Mouse (Mus musculus): ENCODE measurements around the gene Cd68.

The Cd68 gene

DNA sequence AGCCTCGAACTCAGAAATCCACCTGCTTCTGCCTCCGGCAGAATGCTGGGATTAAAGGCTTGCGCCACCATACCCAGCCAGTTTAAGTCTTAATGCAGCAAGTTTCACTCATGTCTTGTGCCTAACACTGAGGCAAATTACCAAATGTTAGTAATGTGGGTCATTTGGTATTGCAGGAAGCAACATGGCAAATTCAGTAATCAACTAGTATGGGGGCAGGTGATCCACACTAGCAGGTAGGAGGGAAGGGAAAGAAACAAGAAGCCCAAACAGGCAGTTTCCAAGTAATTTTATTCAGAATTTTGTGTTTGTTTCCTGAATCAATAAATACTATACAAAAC lies 682 bp upstream of the Cd68 start:
- ChIA-PET POLR2A (interaction anchor here (0.5 to 17.2 kb wide), 75 partner anchors 9 to 593 kb away, joined by 3 to 592 read pairs (median 5); partner anchors contain the start of genes Sox15 (in 4 of the 4), Fxr2 (in 3 of the 4), Senp3 (in 2 of the 4) and Tnfsf13 (in 2 of the 4)), CTCF (interaction anchor here in 3 of 4 experiments (0.7 to 2.6 kb wide), 5 partner anchors 9 to 38 kb away, joined by 4 to 31 read pairs (median 4); partner anchors contain the start of genes Sox15 (in 2 of the 3) and Fxr2 (in 1 of the 3))

DNA sequence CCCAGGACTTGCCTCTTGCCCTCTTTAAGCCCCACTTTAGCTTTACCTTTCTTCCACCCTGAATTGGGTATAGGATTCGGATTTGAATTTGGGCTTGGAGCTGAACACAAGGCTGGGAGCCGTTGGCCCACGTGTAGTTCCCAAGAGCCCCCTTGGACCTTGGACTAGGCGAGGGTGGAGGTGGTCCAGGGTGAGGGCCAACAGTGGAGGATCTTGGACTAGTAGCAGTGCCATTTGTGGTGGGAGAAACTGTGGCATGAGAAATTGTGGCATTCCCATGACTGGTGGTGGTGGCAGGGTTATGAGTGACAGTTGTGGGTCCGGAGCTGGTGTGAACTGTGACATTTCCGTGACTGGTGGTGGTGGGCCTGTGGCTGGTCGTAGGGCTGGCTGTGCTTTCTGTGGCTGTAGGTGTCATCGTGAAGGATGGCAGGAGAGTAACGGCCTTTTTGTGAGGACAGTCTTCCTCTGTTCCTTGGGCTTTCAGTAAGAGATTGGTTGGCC lies 444 bp downstream of the Cd68 start:
- ChIA-PET POLR2A (interaction anchor here (0.6 to 17.2 kb wide), 81 partner anchors 7 to 592 kb away, joined by 3 to 592 read pairs (median 5); partner anchors contain the start of genes Sox15 (in 4 of the 4), Fxr2 (in 3 of the 4), Senp3 (in 3 of the 4) and Trp53 (in 3 of the 4)), CTCF (interaction anchor here in 3 of 4 experiments (0.7 to 2.6 kb wide), 6 partner anchors 8 to 47 kb away, joined by 3 to 31 read pairs (median 5); partner anchors contain the start of genes Sox15 (in 2 of the 3) and Fxr2 (in 1 of the 3))

DNA sequence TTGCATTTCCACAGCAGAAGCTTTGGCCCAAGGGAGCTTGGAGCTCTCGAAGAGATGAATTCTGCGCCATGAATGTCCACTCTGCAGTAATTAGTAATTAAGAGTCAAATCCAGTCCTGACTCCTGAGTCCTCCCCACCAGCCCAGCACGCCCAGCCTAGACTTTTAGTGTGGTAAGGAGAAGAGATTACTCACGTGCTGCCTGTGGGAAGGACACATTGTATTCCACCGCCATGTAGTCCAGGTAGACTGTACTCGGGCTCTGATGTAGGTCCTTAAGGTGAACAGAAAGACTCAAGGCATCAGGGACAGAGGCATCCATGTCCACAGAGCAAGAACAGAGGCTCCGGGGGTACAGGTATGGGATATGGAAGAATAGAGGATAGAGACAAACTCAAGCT lies 1.1 kb downstream of the Cd68 start:
- ChIA-PET CTCF (interaction anchor here in 2 of 4 experiments (0.6 to 2.6 kb wide), 3 partner anchors 7 to 233 kb away, joined by 3 to 31 read pairs (median 3); partner anchors contain the start of gene Sox15 (in 1 of the 2)), POLR2A (interaction anchor here (1.2 to 17.2 kb wide), 31 partner anchors 8 to 251 kb away, joined by 3 to 592 read pairs (median 12); partner anchors contain the start of genes Senp3 (in 3 of the 4), Sox15 (in 3 of the 4), Trp53 (in 3 of the 4) and Wrap53 (in 3 of the 4))

DNA sequence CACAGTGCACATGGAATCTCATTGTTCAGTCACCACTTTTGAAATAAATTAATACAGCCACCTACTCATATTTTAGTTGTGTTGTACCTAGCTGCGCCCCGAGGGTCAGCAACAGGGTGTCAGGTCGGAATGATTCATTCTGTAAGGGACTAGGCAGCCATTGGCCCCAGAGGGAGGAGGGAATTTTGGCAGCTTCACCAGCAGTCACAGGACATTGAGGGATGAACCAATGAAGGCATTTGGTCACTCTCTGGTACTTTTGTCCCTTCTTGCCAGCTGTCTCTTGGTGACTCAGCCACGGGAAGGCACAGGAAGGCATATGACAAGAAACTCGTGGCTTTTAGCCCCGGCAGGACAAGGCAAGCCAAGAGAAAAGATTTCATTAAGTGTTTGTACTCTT lies 2.2 kb downstream of the Cd68 start:
- ChIA-PET POLR2A (interaction anchor here in 3 of 4 experiments (0.8 to 17.2 kb wide), 13 partner anchors 9 to 91 kb away, joined by 3 to 592 read pairs (median 34); partner anchors contain the start of genes Senp3 (in 3 of the 3), Eif4a1 (in 2 of the 3), Sox15 (in 2 of the 3) and Tnfsf13 (in 1 of the 3)), CTCF (interaction anchor here in 1 of 4 experiments (0.6 kb wide), 1 partner anchor 45 kb away, joined by 3 read pairs; no protein-coding TSS in a partner anchor)

DNA sequence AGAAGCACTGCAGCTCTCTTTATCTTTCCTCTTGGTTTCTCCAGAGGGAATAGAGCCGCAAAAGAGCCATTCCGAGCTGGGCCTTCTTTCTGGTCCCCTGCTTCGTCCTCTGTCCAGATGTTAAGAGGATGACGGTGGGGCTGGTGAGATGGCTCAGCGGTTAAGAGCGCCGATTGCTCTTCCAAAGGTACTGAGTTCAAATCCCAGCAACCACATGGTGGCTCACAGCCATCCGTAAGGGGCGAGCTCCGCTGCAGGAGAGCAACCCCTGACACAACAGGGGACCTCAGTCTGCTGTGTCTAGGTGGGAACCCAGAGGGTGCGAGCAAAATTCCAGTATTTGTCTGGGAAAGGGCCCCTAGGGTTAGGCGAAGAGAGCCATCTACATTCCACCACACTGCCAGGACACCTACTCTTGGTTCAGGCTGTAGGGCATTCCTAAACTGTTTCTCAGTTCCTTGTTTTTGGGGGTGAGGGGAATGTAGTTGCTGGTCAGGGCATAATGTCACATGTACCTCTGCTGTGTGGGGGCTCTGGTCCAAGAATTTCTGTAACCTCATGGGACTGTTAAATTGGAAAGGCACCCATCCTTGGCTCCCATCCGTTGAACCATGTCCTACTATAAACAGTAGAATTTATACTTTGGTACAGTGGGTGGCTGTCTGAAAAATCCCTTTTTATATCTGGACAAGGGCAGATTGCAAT lies 2.8 kb downstream of the Cd68 start:
- ChIA-PET CTCF (interaction anchor here (0.6 to 2.3 kb wide), 12 partner anchors 10 to 116 kb away, joined by 3 to 8 read pairs (median 4); partner anchors contain the start of gene Fxr2 (in 2 of the 4)), POLR2A (interaction anchor here (0.6 to 17.2 kb wide), 56 partner anchors 7 to 338 kb away, joined by 3 to 592 read pairs (median 5); partner anchors contain the start of genes Fxr2 (in 3 of the 4), Senp3 (in 3 of the 4), Eif4a1 (in 2 of the 4) and Sox15 (in 2 of the 4))

DNA sequence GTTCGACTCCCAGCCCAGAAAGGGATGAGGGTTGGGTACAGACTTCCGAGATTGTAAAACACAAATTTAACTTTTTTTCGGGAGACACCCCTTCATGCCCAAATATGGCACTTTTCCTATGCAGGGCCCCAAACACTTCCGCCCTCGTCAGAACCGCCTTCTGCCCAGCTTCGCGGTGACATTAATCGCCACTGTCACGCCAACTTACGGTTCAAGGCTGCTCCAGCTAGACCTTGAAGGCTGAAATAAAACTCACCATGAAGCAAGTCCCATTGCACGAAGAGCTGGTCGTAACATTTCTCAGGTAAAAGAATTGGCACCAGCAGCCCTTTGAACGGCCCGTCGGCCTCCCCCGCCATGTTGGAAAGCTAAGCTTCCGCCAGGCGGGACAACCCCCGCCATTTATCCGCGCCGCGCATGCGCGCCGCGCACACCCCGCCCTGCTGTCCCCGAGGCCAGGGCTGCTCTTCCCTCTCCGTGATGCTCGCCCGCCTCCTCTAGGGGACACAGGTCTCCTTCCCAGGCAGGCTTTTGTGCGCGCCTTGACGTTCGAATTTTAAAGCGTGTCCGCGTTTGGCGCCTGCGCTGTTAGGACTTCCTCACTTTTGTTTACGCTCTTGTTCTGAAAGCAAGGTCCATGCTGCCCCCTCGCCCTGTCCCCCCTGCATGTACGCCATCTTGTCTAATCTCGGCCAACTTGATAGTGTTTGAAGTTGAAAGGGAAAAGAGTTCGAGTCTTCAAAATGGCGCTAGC lies 3.6 kb downstream of the Cd68 start, which contains the start of gene Mpdu1:
Gene Mpdu1, minus strand, starts transcription at position 430 of the 754 bp plus-strand sequence.
- CTCF ChIA-PET, result interaction anchor here (0.6 to 2.3 kb wide), 18 partner anchors 9 to 793 kb away, joined by 3 to 8 read pairs (median 4); partner anchors contain the start of gene Fxr2 (in 2 of the 4)
- POLR2A ChIA-PET, result interaction anchor here (0.6 to 17.2 kb wide), 75 partner anchors 8 to 902 kb away, joined by 3 to 592 read pairs (median 4); partner anchors contain the start of genes Fxr2 (in 3 of the 4), Senp3 (in 3 of the 4), Eif4a1 (in 2 of the 4) and Sox15 (in 2 of the 4)

DNA sequence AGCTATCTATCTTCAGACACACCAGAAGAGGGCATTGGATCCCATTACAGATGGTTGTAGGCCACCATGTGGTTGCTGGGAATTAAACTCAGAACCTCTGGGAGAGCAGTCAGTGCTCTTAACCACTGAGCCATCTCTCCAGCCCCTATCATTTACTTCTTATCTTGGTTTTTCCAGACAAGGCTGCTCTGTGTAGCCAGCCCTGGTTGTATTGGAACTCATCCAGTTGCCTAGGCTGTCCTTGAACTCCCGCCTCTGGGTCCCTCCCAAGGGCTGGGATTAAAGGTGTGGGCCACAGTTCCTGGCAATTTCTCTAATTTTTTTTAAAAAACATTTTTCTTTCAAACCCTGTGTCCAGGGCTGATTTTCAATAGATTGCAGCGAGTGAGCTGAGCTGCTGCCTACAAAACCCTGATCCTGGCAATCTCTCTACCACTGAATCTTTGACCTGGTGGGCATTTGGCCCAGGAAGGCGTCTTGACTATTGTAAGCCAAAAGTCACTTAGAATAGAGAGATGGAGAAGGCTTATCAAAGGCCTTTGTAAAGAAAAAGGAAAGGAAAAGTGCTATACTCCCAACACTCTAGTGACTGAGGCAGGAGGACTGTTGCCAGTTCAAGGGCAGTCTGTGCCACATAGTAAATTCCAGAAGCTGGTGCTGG lies 4.6 kb downstream of the Cd68 start:
- ChIA-PET CTCF (interaction anchor here (0.5 to 2.3 kb wide), 12 partner anchors 28 to 792 kb away, joined by 3 to 8 read pairs (median 4); partner anchors contain the start of gene Fxr2 (in 2 of the 4)), POLR2A (interaction anchor here (0.6 to 17.2 kb wide), 57 partner anchors 7 to 1212 kb away, joined by 3 to 592 read pairs (median 6); partner anchors contain the start of genes Senp3 (in 3 of the 4), Eif4a1 (in 2 of the 4), Fxr2 (in 2 of the 4) and Sox15 (in 2 of the 4))

DNA sequence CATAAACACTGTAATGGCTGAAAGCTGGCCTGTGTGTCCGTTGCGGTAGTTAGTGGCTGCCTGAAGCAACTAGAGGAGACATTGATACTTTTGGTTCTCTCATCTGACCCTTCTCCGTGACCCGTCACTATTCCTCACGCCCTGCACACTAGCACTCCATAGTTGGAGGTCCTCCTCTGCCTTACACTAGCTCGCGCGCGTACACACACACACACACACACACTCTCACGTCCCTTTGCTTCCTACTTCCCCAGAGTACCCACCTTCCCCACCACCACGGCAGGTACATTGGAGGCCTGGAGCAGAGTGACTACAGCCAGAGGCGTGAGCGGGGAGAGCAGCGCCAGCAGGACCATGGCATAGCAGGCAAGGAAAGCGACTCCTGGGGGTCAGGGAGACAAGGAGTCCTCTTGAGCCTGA lies 8.5 kb downstream of the Cd68 start:
- POLR2A ChIA-PET, result interaction anchor here (0.5 to 17.2 kb wide), 49 partner anchors 7 to 334 kb away, joined by 3 to 592 read pairs (median 5); partner anchors contain the start of genes Cd68 (in 4 of the 4), Fxr2 (in 3 of the 4), Senp3 (in 3 of the 4) and Eif4a1 (in 2 of the 4)
- CTCF ChIA-PET, result interaction anchor here (0.6 to 6.0 kb wide), 32 partner anchors 8 to 229 kb away, joined by 3 to 111 read pairs (median 4); partner anchors contain the start of genes Cd68 (in 3 of the 4), Fxr2 (in 3 of the 4), Fgf11 (in 1 of the 4) and Senp3 (in 1 of the 4)

DNA sequence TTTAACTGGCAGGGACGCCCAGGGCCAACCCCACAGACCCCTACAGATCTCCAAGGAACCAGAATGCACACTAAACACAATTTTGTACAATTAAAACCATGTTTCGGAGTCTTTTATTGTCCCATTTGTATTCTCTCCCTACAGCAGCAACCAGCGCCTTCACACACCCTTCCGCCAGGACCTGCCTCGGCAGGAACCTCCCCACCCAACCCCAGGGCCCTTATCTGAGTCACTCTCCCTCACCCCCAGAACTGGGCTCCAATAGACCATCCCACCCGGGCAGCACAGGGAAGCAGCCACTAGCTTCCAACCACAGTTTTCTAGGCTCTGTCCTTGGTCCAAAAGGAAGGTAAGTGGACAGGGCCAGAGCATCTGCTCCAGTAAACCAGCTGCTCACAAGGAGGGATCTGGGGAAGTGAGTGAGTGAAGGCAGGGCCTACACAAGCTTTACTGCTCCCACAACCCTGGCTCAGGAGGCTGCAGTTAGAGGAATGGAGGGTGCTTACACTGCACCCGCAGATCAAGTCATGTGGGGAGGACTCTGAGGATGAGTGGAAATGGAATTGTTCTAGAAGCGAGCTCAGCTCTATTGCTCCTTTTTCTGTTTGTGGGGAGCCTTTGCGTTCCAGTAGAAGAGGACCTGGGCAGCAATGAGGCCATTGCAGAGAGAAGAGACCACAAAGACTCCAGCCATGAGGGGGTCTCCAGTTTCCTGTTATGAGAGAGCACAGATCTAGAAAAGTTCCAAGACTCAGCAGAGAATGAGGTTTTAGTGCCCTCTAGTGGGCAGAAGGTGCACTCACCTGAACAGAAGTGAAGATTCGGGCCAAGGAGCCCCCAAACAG lies 9.1 kb downstream of the Cd68 start:
- ChIA-PET CTCF (interaction anchor here (0.5 to 6.0 kb wide), 38 partner anchors 8 to 304 kb away, joined by 3 to 111 read pairs (median 4); partner anchors contain the start of genes Cd68 (in 3 of the 4), Fxr2 (in 3 of the 4), Atp1b2 (in 1 of the 4) and Fgf11 (in 1 of the 4)), POLR2A (interaction anchor here (0.5 to 17.2 kb wide), 68 partner anchors 7 to 583 kb away, joined by 3 to 592 read pairs (median 5); partner anchors contain the start of genes Cd68 (in 4 of the 4), Eif4a1 (in 3 of the 4), Fxr2 (in 3 of the 4) and Senp3 (in 3 of the 4))

DNA sequence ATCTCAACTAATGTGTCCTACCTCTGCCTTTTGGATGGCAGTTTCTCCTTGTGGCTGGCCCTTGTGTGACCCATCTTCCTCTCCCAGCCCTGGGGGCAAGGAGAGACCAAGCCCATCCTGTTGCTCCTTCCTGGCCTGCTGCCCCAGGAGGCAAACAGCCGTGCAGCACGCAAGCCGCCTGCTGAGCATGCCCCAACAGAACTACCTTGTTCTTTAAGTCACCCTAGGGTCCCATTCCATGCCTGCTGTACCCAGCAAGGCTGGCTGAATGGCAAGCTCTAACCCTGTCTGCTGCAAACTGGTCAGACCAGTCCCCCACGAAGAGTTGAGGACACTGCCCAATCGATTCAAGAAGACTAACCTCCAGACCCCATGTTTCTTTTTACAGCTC lies 9.9 kb downstream of the Cd68 start:
- ChIA-PET POLR2A (interaction anchor here (0.5 to 17.2 kb wide), 64 partner anchors 8 to 583 kb away, joined by 3 to 592 read pairs (median 5); partner anchors contain the start of genes Cd68 (in 4 of the 4), Eif4a1 (in 3 of the 4), Fxr2 (in 3 of the 4) and Mpdu1 (in 2 of the 4)), CTCF (interaction anchor here (0.5 to 6.0 kb wide), 36 partner anchors 8 to 380 kb away, joined by 3 to 111 read pairs (median 7); partner anchors contain the start of genes Cd68 (in 2 of the 4), Fxr2 (in 2 of the 4), Atp1b2 (in 1 of the 4) and Senp3 (in 1 of the 4))

DNA sequence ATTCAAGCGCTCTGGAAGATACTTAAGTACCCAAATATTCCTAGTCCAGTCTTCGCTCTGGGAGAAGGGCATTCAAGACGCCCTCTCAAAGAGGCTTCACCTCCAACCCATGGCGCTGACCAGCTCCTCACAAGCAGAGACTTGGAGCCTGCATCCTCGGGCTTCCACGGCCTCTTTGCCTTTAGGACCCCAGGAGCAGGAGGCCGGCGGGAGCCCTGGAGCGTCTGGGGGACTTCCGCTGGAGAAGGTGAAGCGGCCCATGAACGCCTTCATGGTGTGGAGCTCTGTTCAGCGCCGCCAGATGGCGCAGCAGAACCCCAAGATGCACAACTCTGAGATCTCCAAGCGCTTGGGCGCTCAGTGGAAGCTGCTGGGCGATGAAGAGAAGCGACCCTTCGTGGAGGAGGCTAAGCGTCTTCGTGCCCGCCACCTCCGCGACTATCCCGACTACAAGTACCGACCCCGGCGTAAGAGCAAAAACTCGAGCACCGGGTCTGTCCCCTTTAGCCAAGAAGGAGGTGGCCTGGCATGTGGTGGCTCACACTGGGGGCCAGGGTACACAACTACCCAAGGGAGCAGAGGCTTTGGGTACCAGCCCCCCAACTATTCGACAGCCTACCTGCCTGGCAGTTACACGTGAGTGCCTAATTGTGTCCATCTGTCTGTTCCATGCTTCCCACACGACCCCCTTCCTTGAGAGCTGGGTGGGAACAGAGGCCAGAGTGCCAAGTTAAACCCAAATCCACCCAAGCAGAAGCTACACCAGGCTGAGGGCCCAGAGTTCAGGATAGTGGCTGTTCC lies 10.5 kb downstream of the Cd68 start, which contains the start of gene Sox15:
Gene Sox15, plus strand, starts transcription at position 51 of the 801 bp plus-strand sequence.
- ChIA-PET POLR2A (interaction anchor here (0.5 to 17.2 kb wide), 90 partner anchors 9 to 582 kb away, joined by 3 to 592 read pairs (median 5); partner anchors contain the start of genes Cd68 (in 4 of the 4), Fxr2 (in 4 of the 4), Senp3 (in 4 of the 4) and Eif4a1 (in 3 of the 4)), CTCF (interaction anchor here (0.5 to 6.0 kb wide), 51 partner anchors 8 to 753 kb away, joined by 3 to 111 read pairs (median 6); partner anchors contain the start of genes Cd68 (in 2 of the 4), Fxr2 (in 2 of the 4), Senp3 (in 2 of the 4) and Atp1b2 (in 1 of the 4))

DNA sequence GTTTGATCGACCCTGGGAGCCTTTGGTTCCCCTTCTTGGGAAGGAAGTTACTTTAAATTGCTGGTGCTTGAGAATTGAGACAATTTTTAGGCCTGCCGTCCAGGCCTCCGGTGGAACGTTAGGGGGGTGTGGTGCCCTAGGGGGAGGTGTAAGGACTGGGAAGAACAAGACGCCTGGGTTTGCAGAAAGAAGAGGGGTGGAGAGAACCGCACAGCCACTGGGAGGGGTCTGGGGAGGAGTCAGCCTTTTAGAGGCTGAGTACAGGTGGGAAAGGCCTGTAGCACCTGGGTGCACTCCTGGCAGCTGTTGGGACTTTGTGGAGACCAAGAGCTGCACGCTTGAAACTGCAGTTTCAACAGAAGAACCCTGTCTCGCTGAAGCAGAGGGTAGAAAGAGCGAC lies 11.2 kb downstream of the Cd68 start:
- ChIA-PET CTCF (interaction anchor here (0.5 to 6.0 kb wide), 45 partner anchors 11 to 752 kb away, joined by 3 to 111 read pairs (median 6); partner anchors contain the start of genes Cd68 (in 2 of the 4), Fxr2 (in 2 of the 4), Senp3 (in 2 of the 4) and Atp1b2 (in 1 of the 4)), POLR2A (interaction anchor here (0.6 to 17.2 kb wide), 80 partner anchors 9 to 581 kb away, joined by 3 to 592 read pairs (median 5); partner anchors contain the start of genes Cd68 (in 4 of the 4), Fxr2 (in 4 of the 4), Senp3 (in 4 of the 4) and Eif4a1 (in 3 of the 4))

DNA sequence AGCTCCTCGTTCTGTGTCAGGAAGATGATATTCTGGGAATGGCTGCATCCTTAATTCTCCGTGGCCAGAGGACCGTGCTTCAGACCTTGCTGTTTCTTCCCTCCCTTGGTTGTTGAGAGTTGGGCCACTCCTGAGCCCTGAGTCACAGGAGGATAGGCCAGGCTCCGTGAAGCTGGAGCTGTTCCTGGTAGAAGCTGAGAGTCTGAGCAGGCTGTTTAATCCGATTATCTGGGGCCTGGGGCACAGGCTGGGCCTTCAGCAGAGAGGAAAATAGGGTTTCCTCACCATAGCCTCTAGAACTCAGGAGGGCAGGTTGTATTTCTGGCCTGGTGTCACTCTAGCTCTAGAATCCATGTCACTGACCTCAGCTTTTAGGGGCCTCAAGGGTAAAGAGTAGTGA lies 12.6 kb downstream of the Cd68 start:
- ChIA-PET CTCF (interaction anchor here in 1 of 4 experiments (0.9 to 6.0 kb wide), 3 partner anchors 9 to 63 kb away, joined by 3 to 111 read pairs (median 33); partner anchors contain the start of genes Fxr2 and Mpdu1), POLR2A (interaction anchor here (0.7 to 17.2 kb wide), 29 partner anchors 9 to 456 kb away, joined by 3 to 592 read pairs (median 11); partner anchors contain the start of genes Cd68 (in 3 of the 4), Mpdu1 (in 3 of the 4), Eif4a1 (in 2 of the 4) and Fxr2 (in 2 of the 4))
